Mouse (Mus musculus): ENCODE results near the gene Rexo1.

GRCm38 (mm10) chr10:80575925-80576324 lies 14.6 kb upstream of the Rexo1 start:
- TF ChIP-seq CTCF (IDR thresholded peaks at IDR 0.05; ENCODE audit: borderline replicate concordance, control insufficient read depth, extremely low read depth, insufficient read depth, low read length, poor library complexity) (no peak), POLR2A (IDR thresholded peaks at IDR 0.05; ENCODE audit: control insufficient read depth, extremely low read depth, insufficient read depth, low read length, poor library complexity) (no peak)
